In the genomic region with DNA sequence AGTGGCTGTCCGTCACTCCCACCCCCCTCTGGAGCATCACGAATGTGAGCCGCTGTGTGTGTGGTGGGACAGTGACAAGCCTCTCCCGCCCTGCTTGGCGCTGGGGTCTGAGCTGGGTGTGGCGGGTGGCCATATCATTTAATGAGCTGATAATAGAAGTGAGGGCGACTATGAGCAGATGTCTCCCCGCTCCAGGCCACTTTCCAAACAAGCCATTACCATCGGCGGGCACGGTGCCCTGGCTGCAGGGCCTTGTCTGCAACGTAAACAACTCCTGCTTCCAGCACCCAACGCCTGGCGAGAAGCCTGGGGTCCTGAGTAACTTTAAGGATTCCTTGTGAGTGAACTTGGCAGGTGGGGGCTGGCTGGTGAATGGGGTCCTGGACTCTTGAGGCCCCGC, we compare ENCODE assay signal across 8 mouse cellular contexts. TPM values are rescaled to one million over a fixed set of nuclear protein-coding genes. Genes with fewer than 3 reads are reported as not detected.
DNase-seq lines count a peak whose midpoint lies in the region; ATAC-seq lines count a peak whose summit lies in the region.

No protein-coding gene starts in this region.

- H3K36me3 ChIP-seq in embryonic facial prominence, embryonic 10.5 days (replicated peaks) = peaks cover 29% of the 10 kb centered on the region

- peak overlapping the region; percentile 68 for H3K4me3 ChIP-seq in embryonic facial prominence, embryonic 10.5 days

- peak overlapping the region; percentile 82 for H3K27ac ChIP-seq in embryonic facial prominence, embryonic 10.5 days (replicated peaks)

- ATAC-seq in inflammation-experienced regulatory T-cells, adult 6 months = no peak

- intact Hi-C loops in heart, postnatal 36 days (cut with DNase I) = loop anchor here (10.0 kb wide), 1 partner anchor 697 kb away; no protein-coding TSS in a partner anchor

- peaks cover 56% of the 10 kb centered on the region for H3K27me3 ChIP-seq in embryonic facial prominence, embryonic 10.5 days (replicated peaks; ENCODE audit: low read depth, poor library complexity, severe bottlenecking)

- 7% methylated on average over 15 of the region's 15 CpGs for WGBS in embryonic facial prominence, embryonic 10.5 days

- peaks cover 39% of the 10 kb centered on the region for H3K4me1 ChIP-seq in embryonic facial prominence, embryonic 10.5 days

- no peaks in the 10 kb centered on the region for H3K9me3 ChIP-seq in embryonic facial prominence, embryonic 10.5 days

- peak; percentile 36 for DNase-seq in spleen, adult 12 weeks (ENCODE audit: low spot score)
- no peak for DNase-seq in spleen, adult 18-20 months
- no peak for DNase-seq in embryonic facial prominence, embryonic 10.5 days (ENCODE audit: low spot score)
- peak; percentile 43 to 57 for DNase-seq in heart, postnatal 36 days
- DNase-seq in lung, postnatal 36 days = peak; percentile 43
- DNase-seq in right cerebral cortex, postnatal 4 days = no peak
- DNase-seq in right cerebral cortex, postnatal 36 days (ENCODE audit: low spot score in 2 of 2) = no peak

RNA-seq across cellular contexts. Expression of a gene that starts 1.5 kb away (rescaled TPM):
- 2.9 and 3.2 TPM in 2 replicates for polyA plus RNA-seq in embryonic facial prominence, embryonic 10.5 days (2016; fragmentation: Nextera tagmentation; extraction: Ambion mirVana)
- 1 to 10 TPM; 7.7 to 7.9 TPM for total RNA-seq in heart, postnatal 36 days (2021)
- polyA plus RNA-seq in inflammation-experienced regulatory T-cells, adult 6 months (2017; shearing (Covaris generic)) = 10 to 100 TPM; 10.7 to 14.2 (median 13.3) TPM

RNA-seq across cellular contexts. Expression of a gene that starts 9.4 kb away (rescaled TPM):
- 234 and 253 TPM in 2 replicates for polyA plus RNA-seq in embryonic facial prominence, embryonic 10.5 days (2016; fragmentation: Nextera tagmentation; extraction: Ambion mirVana)
- total RNA-seq in heart, postnatal 36 days (2021) = 10 to 100 TPM; 29.9 to 30.6 TPM
- 100 to 1,000 TPM; 672 to 989 (median 979) TPM for polyA plus RNA-seq in inflammation-experienced regulatory T-cells, adult 6 months (2017; shearing (Covaris generic))

RNA-seq across cellular contexts. Expression of a gene that starts 13.7 kb away (rescaled TPM):
- polyA plus RNA-seq in embryonic facial prominence, embryonic 10.5 days (2016; fragmentation: Nextera tagmentation; extraction: Ambion mirVana) = 12.3 and 12.4 TPM in 2 replicates
- total RNA-seq in heart, postnatal 36 days (2021) = 100 to 1,000 TPM; 107 to 120 TPM
- 1 to 10 TPM; 2.0 to 2.5 (median 2.0) TPM for polyA plus RNA-seq in inflammation-experienced regulatory T-cells, adult 6 months (2017; shearing (Covaris generic))

RNA-seq across cellular contexts. Expression of a gene that starts 18.6 kb away (rescaled TPM):
- 11.2 and 11.3 TPM in 2 replicates for polyA plus RNA-seq in embryonic facial prominence, embryonic 10.5 days (2016; fragmentation: Nextera tagmentation; extraction: Ambion mirVana)
- total RNA-seq in heart, postnatal 36 days (2021) = 1 to 10 TPM; 4.1 to 5.9 TPM
- 100 to 1,000 TPM; 242 to 254 (median 251) TPM for polyA plus RNA-seq in inflammation-experienced regulatory T-cells, adult 6 months (2017; shearing (Covaris generic))

RNA-seq across cellular contexts. Expression of a gene that starts 27.3 kb away (rescaled TPM):
- 0.13 and 0.44 TPM in 2 replicates for polyA plus RNA-seq in embryonic facial prominence, embryonic 10.5 days (2016; fragmentation: Nextera tagmentation; extraction: Ambion mirVana)
- total RNA-seq in heart, postnatal 36 days (2021) = under 1 TPM; 0.27 to 0.28 TPM
- under 1 TPM in 2 of 3 experiments, not detected in 1; 0.16 to 0.20 TPM for polyA plus RNA-seq in inflammation-experienced regulatory T-cells, adult 6 months (2017; shearing (Covaris generic))

Comparison
In these comparisons a context has a peak if more than half of its experiments do, and no peak if none do; other contexts are left out.
1. DNase-seq: peak in spleen, adult 12 weeks (single experiment), heart, postnatal 36 days (2 of 2) and lung, postnatal 36 days (single experiment); none in spleen, adult 18-20 months (0 of 2), embryonic facial prominence, embryonic 10.5 days (single experiment), right cerebral cortex, postnatal 4 days (single experiment) and right cerebral cortex, postnatal 36 days (0 of 2).